Mouse (Mus musculus) myocyte (in vitro differentiated cells): ENCODE results near the gene Faap100. TPM values are rescaled to one million over a fixed set of nuclear protein-coding genes. Genes with fewer than 3 reads are reported as not detected.

ENCODE experiments used
- H3K27me3 ChIP-seq: one replicate; pipeline ENCODE4 v1.6.1; 2011; ENCODE audit not compliant: control insufficient read depth, insufficient read depth, insufficient read length
- H3K36me3 ChIP-seq: one replicate; pipeline ENCODE4 v1.6.1; 2011; ENCODE audit not compliant: control insufficient read depth, insufficient read depth
- H3K4me2 ChIP-seq: one replicate; pipeline ENCODE4 v1.6.1; 2011; ENCODE audit warnings: low read depth, control low read depth
- H3K4me3 ChIP-seq: one replicate; pipeline ENCODE4 v1.5.1; 2011; ENCODE audit warnings: mild to moderate bottlenecking, control low read depth, moderate library complexity
- H3K79me2 ChIP-seq: one replicate; pipeline ENCODE4 v1.6.1; 2011; ENCODE audit not compliant: control insufficient read depth, insufficient read depth
- H3ac ChIP-seq: one replicate; pipeline ENCODE4 v1.6.1; 2011; ENCODE audit not compliant: control insufficient read depth, insufficient read length
- CEBPB ChIP-seq: IDR thresholded peaks from 2 replicates; pipeline ENCODE4 v1.6.1; 2011; ENCODE audit warnings: mild to moderate bottlenecking, moderate library complexity; ENCODE audit not compliant: poor library complexity, insufficient read depth, severe bottlenecking
- E2F4 ChIP-seq: IDR thresholded peaks from one replicate; pipeline ENCODE4 v1.6.1; 2011; ENCODE audit warnings: mild to moderate bottlenecking, control low read depth, moderate library complexity; ENCODE audit not compliant: insufficient read depth
- MAX ChIP-seq: IDR thresholded peaks from one replicate; pipeline ENCODE4 v1.6.1; 2011; ENCODE audit warnings: low read depth, mild to moderate bottlenecking, control low read depth
- MYOD1 ChIP-seq, 3 experiments: IDR thresholded peaks; one replicate each; pipeline ENCODE4 v1.6.1; 2011; ENCODE audit warnings: control low read depth in 2 of 3, low read depth in 2 of 3, mild to moderate bottlenecking in 2 of 3, moderate library complexity in 1 of 3; ENCODE audit not compliant: insufficient read length in 2 of 3, control insufficient read depth in 1 of 3
- MYOG ChIP-seq, 3 experiments: IDR thresholded peaks; one replicate each; pipeline ENCODE4 v1.6.1; 2011; ENCODE audit warnings: control low read depth in 2 of 3, low read depth in 2 of 3, mild to moderate bottlenecking in 2 of 3; ENCODE audit not compliant: insufficient read length in 2 of 3, control insufficient read depth in 1 of 3, insufficient read depth in 1 of 3
- POLR2A ChIP-seq: IDR thresholded peaks from one replicate; pipeline ENCODE4 v1.6.1; 2011; ENCODE audit warnings: low read depth, mild to moderate bottlenecking, control low read depth, moderate library complexity; ENCODE audit not compliant: insufficient read length
- POLR2AphosphoS2 ChIP-seq: IDR thresholded peaks from one replicate; pipeline ENCODE4 v1.6.1; 2011; ENCODE audit warnings: low read depth, control low read depth; ENCODE audit not compliant: insufficient read length
- REST ChIP-seq: IDR thresholded peaks from one replicate; pipeline ENCODE4 v1.6.1; 2011; ENCODE audit warnings: mild to moderate bottlenecking, control low read depth, moderate library complexity; ENCODE audit not compliant: insufficient read depth, insufficient read length
- SRF ChIP-seq: IDR thresholded peaks from one replicate; pipeline ENCODE4 v1.6.1; 2011; ENCODE audit warnings: low read depth; ENCODE audit not compliant: control insufficient read depth, insufficient read length
- TCF12 ChIP-seq: IDR thresholded peaks from one replicate; pipeline ENCODE4 v1.6.1; 2011; ENCODE audit warnings: mild to moderate bottlenecking, control low read depth; ENCODE audit not compliant: poor library complexity, insufficient read depth, severe bottlenecking
- TCF3 ChIP-seq: IDR thresholded peaks from one replicate; pipeline ENCODE4 v1.6.1; 2011; ENCODE audit warnings: low read depth, control low read depth; ENCODE audit not compliant: insufficient read length
- USF1 ChIP-seq: IDR thresholded peaks from one replicate; pipeline ENCODE4 v1.6.1; 2011; ENCODE audit warnings: low read depth, mild to moderate bottlenecking, control low read depth, moderate library complexity
- polyA plus RNA-seq: library from polyadenylated mRNA; unstranded; fragments of >200 nt; fragmentation: generic; extraction: Trizol; gene quantifications from one replicate; pipeline ENCODE4 v1.2.1, GENCODE M21; 2012; ENCODE audit warnings: missing spikeins

Faap100 gene
- polyA plus RNA-seq, 1 experiment: 12.3 TPM

DNA sequence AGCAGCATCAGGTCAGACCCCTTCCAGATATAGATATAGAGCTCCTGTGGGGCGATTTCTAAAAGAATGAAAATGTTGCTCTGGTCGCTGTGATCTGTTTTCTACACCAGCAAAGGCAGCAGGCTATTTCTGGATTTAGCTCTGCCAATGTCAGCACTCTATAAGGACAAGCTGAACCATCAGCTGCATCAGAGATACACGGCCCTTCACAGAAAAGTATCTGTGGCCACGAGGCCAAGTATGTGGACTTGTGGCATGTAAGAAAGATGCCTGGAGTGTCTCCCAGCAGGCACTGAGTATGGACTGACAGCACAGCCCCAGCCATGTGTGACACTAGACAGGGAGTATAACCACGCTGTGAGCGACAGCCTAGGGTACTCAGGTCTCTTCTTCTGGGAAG, 8.1 kb upstream of the Faap100 start:
- H3K4me3 ChIP-seq: no peak overlapping the region
- H3K27me3 ChIP-seq: no peaks in the 10 kb centered on the region
- TF ChIP-seq TCF12 (no peak), MYOG (IDR thresholded peaks at IDR 0.05; ENCODE audit: control insufficient read depth in 1 of 3, insufficient read depth in 1 of 3, insufficient read length in 2 of 3, low read depth in 2 of 3) (no peak), MYOD1 (IDR thresholded peaks at IDR 0.05; ENCODE audit: control insufficient read depth in 1 of 3, insufficient read length in 2 of 3, low read depth in 2 of 3) (no peak)
- H3ac ChIP-seq: no peak overlapping the region
- no peak overlapping the region for H3K4me2 ChIP-seq
- H3K36me3 ChIP-seq: peaks cover 33% of the 10 kb centered on the region
- no peaks in the 10 kb centered on the region for H3K79me2 ChIP-seq

DNA sequence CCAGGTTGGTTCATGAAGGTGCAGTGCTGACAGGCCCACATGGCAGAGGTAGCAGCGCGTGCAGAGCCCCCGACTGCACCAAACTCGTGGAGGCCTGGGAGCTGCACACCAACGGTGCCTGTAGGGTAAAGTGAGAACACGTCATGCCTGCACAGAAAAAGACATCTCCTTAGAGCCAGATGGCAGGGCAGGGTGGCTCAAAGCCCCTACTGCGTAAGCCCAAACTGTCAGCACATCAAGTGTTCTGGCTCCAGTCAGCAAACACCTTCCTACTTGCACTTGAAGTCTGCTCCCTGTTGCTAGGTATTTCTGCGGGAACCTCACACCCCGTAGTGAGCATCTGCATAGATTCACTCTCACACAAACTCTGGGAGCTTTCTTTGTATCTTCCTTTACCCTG, 3.9 kb upstream of the Faap100 start:
- TF ChIP-seq E2F4 (no peak), POLR2A (no peak), TCF3 (no peak), USF1 (no peak), MYOD1 (IDR thresholded peaks at IDR 0.05; ENCODE audit: control insufficient read depth in 1 of 3, insufficient read length in 2 of 3, low read depth in 2 of 3) (no peak), SRF (no peak), MYOG (IDR thresholded peaks at IDR 0.05; ENCODE audit: control insufficient read depth in 1 of 3, insufficient read depth in 1 of 3, insufficient read length in 2 of 3, low read depth in 2 of 3) (no peak), REST (no peak), TCF12 (no peak), POLR2AphosphoS2 (no peak), MAX (no peak), CEBPB (no peak)
- H3K4me2 ChIP-seq: no peak overlapping the region
- peaks cover 38% of the 10 kb centered on the region for H3K36me3 ChIP-seq
- H3ac ChIP-seq: no peak overlapping the region
- H3K27me3 ChIP-seq: no peaks in the 10 kb centered on the region
- peaks cover 6% of the 10 kb centered on the region for H3K79me2 ChIP-seq
- H3K4me3 ChIP-seq: no peak overlapping the region

DNA sequence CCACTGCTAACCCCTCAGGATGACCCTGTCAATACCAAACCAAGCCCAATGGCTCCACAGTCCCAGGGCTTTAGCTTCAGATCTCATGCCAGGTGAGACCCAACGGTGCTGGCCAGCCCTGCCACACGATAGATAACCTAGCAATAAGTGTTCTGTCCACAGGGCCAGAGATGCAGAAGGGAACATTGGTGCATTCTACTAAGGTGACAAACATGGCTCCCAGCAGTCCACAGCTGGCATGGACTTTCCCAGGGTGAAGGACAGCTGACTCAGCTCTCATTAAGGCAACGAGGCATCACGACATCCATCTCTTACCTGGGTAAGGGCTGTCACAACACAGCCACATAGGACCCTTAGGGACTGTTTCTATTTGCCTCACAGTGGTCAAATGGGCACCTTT, 2.6 kb upstream of the Faap100 start:
- no peak for TF ChIP-seq MAX
- TF ChIP-seq POLR2A: no peak
- TF ChIP-seq USF1: no peak
- no peak for TF ChIP-seq POLR2AphosphoS2
- no peak for TF ChIP-seq MYOG (IDR thresholded peaks at IDR 0.05; ENCODE audit: control insufficient read depth in 1 of 3, insufficient read depth in 1 of 3, insufficient read length in 2 of 3, low read depth in 2 of 3)
- TF ChIP-seq TCF12: no peak
- TF ChIP-seq SRF: no peak
- TF ChIP-seq REST: no peak
- TF ChIP-seq E2F4: no peak
- no peak for TF ChIP-seq CEBPB
- no peak for TF ChIP-seq MYOD1 (IDR thresholded peaks at IDR 0.05; ENCODE audit: control insufficient read depth in 1 of 3, insufficient read length in 2 of 3, low read depth in 2 of 3)
- TF ChIP-seq TCF3: no peak
- H3K4me3 ChIP-seq: no peak overlapping the region

DNA sequence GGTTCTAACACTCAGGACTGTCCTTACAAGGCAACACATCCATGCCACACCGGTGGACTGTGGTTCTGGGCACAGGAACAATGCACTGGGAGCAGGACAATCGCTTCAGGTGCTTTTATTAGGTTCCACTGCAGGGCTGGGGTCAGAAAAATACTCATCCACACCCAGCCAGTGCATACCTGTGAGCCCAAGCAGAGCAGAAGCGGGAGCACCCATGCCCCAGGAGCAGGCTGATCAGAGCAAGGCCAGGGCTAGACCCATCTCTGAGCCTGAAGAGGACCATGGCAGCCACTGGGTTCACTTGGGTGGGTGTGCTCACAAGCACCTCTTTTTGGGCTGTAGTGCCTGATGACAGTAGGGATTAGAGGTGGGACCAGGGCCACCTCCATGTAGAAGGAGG, 1.7 kb upstream of the Faap100 start:
- no peak overlapping the region for H3K4me3 ChIP-seq
- no peaks in the 10 kb centered on the region for H3K27me3 ChIP-seq

More for the DNA sequence above, 2.6 kb upstream of the Faap100 start:
- Histone ChIP-seq H3K4me2 (no peak overlapping the region), H3K79me2 (peaks cover 6% of the 10 kb centered on the region), H3K36me3 (peaks cover 31% of the 10 kb centered on the region), H3K27me3 (no peaks in the 10 kb centered on the region), H3ac (no peak overlapping the region)

DNA sequence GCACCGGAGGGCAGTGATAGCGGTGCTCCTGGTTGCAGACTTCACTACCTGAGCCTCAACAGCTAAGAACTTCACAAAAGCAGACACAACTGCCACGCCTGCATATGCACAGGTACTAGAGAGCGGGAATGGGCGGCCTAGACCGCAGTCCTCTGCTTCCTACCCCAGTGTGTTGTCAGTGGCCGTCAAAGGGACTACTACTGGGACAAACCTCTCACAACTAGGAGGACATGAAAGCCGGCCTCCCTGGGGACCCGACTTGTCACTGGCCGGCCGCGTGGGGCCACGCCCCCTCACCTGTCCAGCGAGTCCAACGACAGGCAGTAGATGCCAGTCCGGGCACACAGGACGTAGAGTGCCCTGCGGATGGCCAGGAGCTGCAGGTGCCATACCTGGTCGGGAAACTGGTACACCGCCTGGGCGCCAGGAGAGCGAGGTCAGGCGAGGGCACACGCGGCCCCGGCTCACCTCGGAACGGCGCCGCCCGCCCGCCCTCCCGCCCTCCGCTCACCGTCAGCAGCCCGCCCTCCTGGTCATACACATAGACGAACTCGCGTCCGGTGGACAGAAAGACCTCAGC, 443 bp downstream of the Faap100 start:
- H3K4me2 ChIP-seq: peak overlapping the region; percentile 94
- peaks cover 6% of the 10 kb centered on the region for H3K79me2 ChIP-seq
- TF ChIP-seq TCF12 (no peak), MYOD1 (IDR thresholded peaks at IDR 0.05; ENCODE audit: control insufficient read depth in 1 of 3, insufficient read length in 2 of 3, low read depth in 2 of 3) (peak in 1 of 3 experiments; percentile 32), CEBPB (no peak), SRF (peak; percentile 3)
- peak overlapping the region; percentile 65 for H3K4me3 ChIP-seq
- H3ac ChIP-seq: peak overlapping the region; percentile 26
- H3K36me3 ChIP-seq: peaks cover 5% of the 10 kb centered on the region
- no peaks in the 10 kb centered on the region for H3K27me3 ChIP-seq

More for the DNA sequence above, 1.7 kb upstream of the Faap100 start:
- Histone ChIP-seq H3K79me2 (peaks cover 6% of the 10 kb centered on the region), H3ac (no peak overlapping the region), H3K36me3 (peaks cover 23% of the 10 kb centered on the region), H3K4me2 (no peak overlapping the region)
- TF ChIP-seq SRF: no peak
- TF ChIP-seq MAX: no peak
- no peak for TF ChIP-seq POLR2AphosphoS2
- TF ChIP-seq CEBPB: no peak
- no peak for TF ChIP-seq TCF3
- no peak for TF ChIP-seq MYOD1 (IDR thresholded peaks at IDR 0.05; ENCODE audit: control insufficient read depth in 1 of 3, insufficient read length in 2 of 3, low read depth in 2 of 3)
- no peak for TF ChIP-seq TCF12
- no peak for TF ChIP-seq POLR2A
- TF ChIP-seq E2F4: no peak
- no peak for TF ChIP-seq MYOG (IDR thresholded peaks at IDR 0.05; ENCODE audit: control insufficient read depth in 1 of 3, insufficient read depth in 1 of 3, insufficient read length in 2 of 3, low read depth in 2 of 3)
- no peak for TF ChIP-seq USF1
- TF ChIP-seq REST: no peak
